Mouse (Mus musculus) liver, adult 2 months (tissue): ENCODE results near the gene Wnt5b. TPM values are rescaled to one million over a fixed set of nuclear protein-coding genes. Genes with fewer than 3 reads are reported as not detected.
A peak's percentile ranks its signal among the peaks of the same experiment; 100 is the strongest.

Experiments
- DNase-seq: peaks from one replicate; pipeline ENCODE4 v3.0.0-alpha.2; 2011; ENCODE audit warnings: low read depth, low spot score; ENCODE audit errors: extremely low read depth
- H3K27ac ChIP-seq: fragments of 200-500 bp; replicated peaks from 2 replicates; pipeline ENCODE4 v1.5.1; 2012; ENCODE audit warnings: low read depth, mild to moderate bottlenecking, control low read depth, inconsistent platforms, low read length; ENCODE audit not compliant: insufficient read depth
- H3K27me3 ChIP-seq: fragments of 200-500 bp; 2 replicates; pipeline ENCODE4 v1.6.1; 2012; ENCODE audit warnings: mild to moderate bottlenecking, moderate library complexity, low read length, inconsistent platforms; ENCODE audit not compliant: control insufficient read depth, insufficient read depth
- H3K36me3 ChIP-seq: fragments of 200-500 bp; 2 replicates; pipeline ENCODE4 v1.6.1; 2012; ENCODE audit warnings: low read length, inconsistent platforms; ENCODE audit not compliant: control insufficient read depth, insufficient read depth
- H3K4me1 ChIP-seq: fragments of 200-500 bp; 2 replicates; pipeline ENCODE4 v1.6.1; 2011; ENCODE audit warnings: low read length; ENCODE audit not compliant: control insufficient read depth, insufficient read depth
- H3K4me3 ChIP-seq: fragments of 200-500 bp; 2 replicates; pipeline ENCODE4 v1.5.1; 2011; ENCODE audit warnings: low read depth, mild to moderate bottlenecking, control low read depth, low read length, moderate library complexity; ENCODE audit not compliant: insufficient read depth
- H3K79me2 ChIP-seq: fragments of 200-500 bp; 2 replicates; pipeline ENCODE4 v1.6.1; 2012; ENCODE audit warnings: inconsistent platforms, mild to moderate bottlenecking, low read length, moderate library complexity; ENCODE audit not compliant: control insufficient read depth, insufficient read depth
- H3K9ac ChIP-seq: fragments of 200-500 bp; 2 replicates; pipeline ENCODE4 v1.6.1; 2012; ENCODE audit warnings: low read depth, mild to moderate bottlenecking, control low read depth, inconsistent platforms, low read length
- CTCF ChIP-seq: fragments of 200-500 bp; IDR thresholded peaks from 2 replicates; pipeline ENCODE4 v1.5.1; 2011; ENCODE audit warnings: low read depth, low read length, control low read depth
- POLR2A ChIP-seq: fragments of 200-500 bp; IDR thresholded peaks from 2 replicates; pipeline ENCODE4 v1.6.1; 2011; ENCODE audit warnings: low read length, control low read depth; ENCODE audit not compliant: insufficient read depth; ENCODE audit errors: extremely low read depth
- WGBS: fragments of 180-500 bp; shearing (Covaris S2); methylation state at CpG from one replicate; pipeline ENCODE4 v1.1.7; 2018; 5-methylcytosine and 5-hydroxymethylcytosine counted together
- polyA plus RNA-seq: library from polyadenylated mRNA; depleted of rRNA; stranded (reverse); fragments of >200 nt; gene quantifications from 2 replicates; pipeline ENCODE4 v1.2.3, GENCODE M21; 2012
- total RNA-seq: library from RNA; depleted of rRNA; stranded (reverse); fragments of >200 nt; gene quantifications from 2 replicates; pipeline ENCODE4 v1.2.3, GENCODE M21; 2014

The Wnt5b gene
- total and polyA plus RNA-seq, 2 experiments = 4.7 to 5.8 TPM

DNA sequence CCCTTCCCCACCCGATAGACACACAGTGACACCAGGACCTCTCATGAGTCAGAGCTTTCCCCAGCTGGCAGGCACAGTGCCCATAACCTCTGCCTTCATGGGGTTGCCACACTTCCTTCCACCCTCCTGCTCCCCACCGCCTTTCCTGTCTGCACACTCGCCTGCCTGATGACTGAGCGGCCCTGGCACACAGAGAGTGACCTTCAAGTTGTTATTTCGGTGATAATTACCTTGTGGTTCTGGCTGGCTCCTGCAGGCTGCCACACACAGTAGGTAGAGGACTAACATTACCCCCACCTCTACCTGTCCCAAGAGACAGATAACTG, 147.9 kb downstream of the Wnt5b start:
- Histone ChIP-seq H3K27me3 (no peaks in the 10 kb centered on the region), H3K4me1 (peaks cover 37% of the 10 kb centered on the region), H3K36me3 (peaks cover 33% of the 10 kb centered on the region), H3K4me3 (no peak overlapping the region), H3K9ac (no peak overlapping the region), H3K79me2 (peaks cover 3% of the 10 kb centered on the region; the same call in 1 of the 2 replicates), H3K27ac (peak overlapping the region; percentile 84)
- TF ChIP-seq CTCF = no peak
- no peak for TF ChIP-seq POLR2A
- peak; percentile 86 for DNase-seq
- WGBS = 5% methylated on average over 5 of the region's 5 CpGs

GRCm38 (mm10) chr6:119395421-119396308, 148.5 kb downstream of the Wnt5b start:
- Histone ChIP-seq H3K4me1 (peaks cover 37% of the 10 kb centered on the region), H3K4me3 (no peak overlapping the region), H3K79me2 (peaks cover 3% of the 10 kb centered on the region; the same call in 1 of the 2 replicates), H3K9ac (0 out of 2 replicates have a peak overlapping the region, but pooled peaks have one; percentile 11), H3K36me3 (peaks cover 31% of the 10 kb centered on the region), H3K27ac (peak overlapping the region; percentile 84), H3K27me3 (no peaks in the 10 kb centered on the region)
- TF ChIP-seq POLR2A = no peak
- no peak for TF ChIP-seq CTCF
- 13% methylated on average over 14 of the region's 14 CpGs for WGBS
- DNase-seq = peak; percentile 93

- WGBS = 56% methylated on average over 9 of the region's 9 CpGs
- H3K9ac ChIP-seq = no peak overlapping the region
- no peak for TF ChIP-seq CTCF
- TF ChIP-seq POLR2A = no peak
- peaks cover 21% of the 10 kb centered on the region; the same call in 1 of the 2 replicates for H3K36me3 ChIP-seq
- no peak for DNase-seq
- peaks cover 26% of the 10 kb centered on the region for H3K4me1 ChIP-seq
- H3K4me3 ChIP-seq = no peak overlapping the region
- H3K27ac ChIP-seq = no peak overlapping the region; the same call in 1 of the 2 replicates
- no peaks in the 10 kb centered on the region for H3K27me3 ChIP-seq
- H3K79me2 ChIP-seq = peaks cover 8% of the 10 kb centered on the region; the same call in 1 of the 2 replicates
Measured at GRCm38 (mm10) chr6:119392836-119393235, 151.3 kb downstream of the Wnt5b start.

- Histone ChIP-seq H3K4me1 (peaks cover 25% of the 10 kb centered on the region), H3K79me2 (peaks cover 18% of the 10 kb centered on the region; the same call in 1 of the 2 replicates), H3K4me3 (no peak overlapping the region), H3K27ac (no peak overlapping the region), H3K36me3 (peaks cover 15% of the 10 kb centered on the region; the same call in 1 of the 2 replicates), H3K9ac (no peak overlapping the region), H3K27me3 (no peaks in the 10 kb centered on the region)
- 84% methylated on average over 4 of the region's 4 CpGs for WGBS
- TF ChIP-seq POLR2A (no peak), CTCF (no peak)
- no peak for DNase-seq
Measured at GRCm38 (mm10) chr6:119390728-119391127, 153.4 kb downstream of the Wnt5b start.

DNA sequence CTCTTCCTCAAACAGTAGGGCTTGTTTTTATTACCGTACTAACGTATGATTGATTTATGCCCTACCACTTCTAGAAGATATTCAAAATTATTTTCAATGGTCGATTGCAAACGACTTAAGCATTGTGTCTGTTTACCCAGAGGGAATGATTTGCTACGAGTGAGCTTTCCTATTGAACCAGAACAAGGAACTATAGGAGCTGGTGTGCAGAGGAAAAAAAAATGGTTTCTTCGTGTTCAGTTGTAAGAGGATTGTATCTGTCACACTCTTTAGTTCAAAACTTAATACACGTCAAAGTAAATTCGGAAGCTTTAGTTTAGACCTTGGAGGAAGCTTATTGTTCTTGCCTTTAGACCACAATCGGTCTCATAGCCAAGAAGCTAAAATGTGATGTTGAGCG, 155.1 kb downstream of the Wnt5b start:
- H3K9ac ChIP-seq = peak overlapping the region; percentile 90
- H3K4me1 ChIP-seq = peaks cover 22% of the 10 kb centered on the region
- H3K79me2 ChIP-seq = peaks cover 26% of the 10 kb centered on the region
- no peaks in the 10 kb centered on the region for H3K27me3 ChIP-seq
- H3K27ac ChIP-seq = peak overlapping the region; percentile 47
- no peak for TF ChIP-seq POLR2A
- no peak for TF ChIP-seq CTCF
- WGBS = 9% methylated on average over 10 of the region's 10 CpGs
- H3K4me3 ChIP-seq = peak overlapping the region; percentile 81
- H3K36me3 ChIP-seq = peaks cover 13% of the 10 kb centered on the region; the same call in 1 of the 2 replicates
- DNase-seq = peak; percentile 58

GRCm38 (mm10) chr6:119388650-119389012, 155.5 kb downstream of the Wnt5b start:
- no peaks in the 10 kb centered on the region for H3K27me3 ChIP-seq
- TF ChIP-seq POLR2A = no peak
- no peak for TF ChIP-seq CTCF
- H3K9ac ChIP-seq = peak overlapping the region; percentile 95
- peak; percentile 85 for DNase-seq
- H3K27ac ChIP-seq = peak overlapping the region; percentile 47
- under 1% methylated on average over 50 of the region's 53 CpGs for WGBS
- H3K36me3 ChIP-seq = peaks cover 11% of the 10 kb centered on the region; the same call in 1 of the 2 replicates
- peaks cover 29% of the 10 kb centered on the region for H3K79me2 ChIP-seq
- H3K4me1 ChIP-seq = peaks cover 25% of the 10 kb centered on the region
- H3K4me3 ChIP-seq = peak overlapping the region; percentile 81
